Mouse (Mus musculus) lung, postnatal 14 days (tissue): ENCODE results near the gene Slc17a7.
A peak's percentile ranks its signal among the peaks of the same experiment; 100 is the strongest.
"Not testable (repeated sequence)": the region's sequence is repeated elsewhere in the genome, so short reads cannot be mapped to it uniquely, and the experiment has no call there.

Source experiments
- DNase-seq: peaks from one replicate; pipeline ENCODE4 v3.0.0; 2021

Gene Slc17a7

DNA sequence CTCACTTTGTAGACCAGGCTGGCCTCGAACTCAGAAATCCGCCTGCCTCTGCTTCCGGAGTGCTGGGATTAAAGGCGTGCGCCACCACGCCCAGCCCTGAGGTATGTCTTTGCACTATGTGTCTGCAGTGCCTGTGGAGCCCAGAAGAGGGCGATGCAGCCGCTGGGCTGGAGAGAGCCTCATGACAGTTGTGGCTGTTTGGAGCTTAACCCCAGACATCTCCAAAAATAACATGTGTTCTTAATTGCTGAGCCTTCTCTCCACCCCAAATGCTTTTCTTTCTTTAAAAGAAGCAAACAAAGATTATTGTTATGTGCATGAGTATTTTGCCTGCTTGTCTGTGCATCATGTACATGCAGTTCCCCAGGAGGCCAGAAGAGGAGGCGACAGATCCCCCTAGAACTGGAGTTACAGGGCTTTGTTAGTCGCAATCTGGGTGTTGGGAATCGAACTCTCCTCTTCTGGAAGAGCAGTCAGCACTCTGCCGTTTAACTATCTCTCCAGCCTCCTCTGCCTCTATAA is 8.7 kb upstream of the Slc17a7 start:
- DNase-seq, result peak; percentile 58

GRCm38 (mm10) chr7:45155590-45155989 is 8.2 kb upstream of the Slc17a7 start:
- no peak for DNase-seq

- DNase-seq, result no peak
These were observed 7.5 kb upstream of the Slc17a7 start for GRCm38 (mm10) chr7:45156206-45156605.

GRCm38 (mm10) chr7:45157459-45157858 is 6.3 kb upstream of the Slc17a7 start:
- no peak for DNase-seq

DNA sequence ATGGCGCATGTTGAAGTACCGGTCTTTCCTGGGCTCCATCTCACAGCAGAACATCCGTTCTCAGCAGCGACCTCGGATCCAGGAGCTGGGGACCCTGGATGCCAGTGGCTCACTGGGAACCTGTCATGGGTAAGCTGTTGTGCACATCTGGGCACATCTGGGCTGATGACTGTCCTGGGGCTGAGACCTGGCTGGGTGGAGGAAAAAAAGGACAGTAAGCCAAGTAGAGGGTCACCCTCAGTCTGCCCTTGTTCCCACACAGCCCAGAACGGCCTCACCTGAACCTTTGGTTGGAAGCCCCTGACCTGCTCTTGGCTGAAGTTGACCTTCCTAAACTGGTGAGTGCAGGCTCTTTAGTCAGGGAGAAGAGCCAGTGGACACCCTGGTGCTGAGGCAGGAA is 4.8 kb upstream of the Slc17a7 start:
- DNase-seq, result no peak

DNA sequence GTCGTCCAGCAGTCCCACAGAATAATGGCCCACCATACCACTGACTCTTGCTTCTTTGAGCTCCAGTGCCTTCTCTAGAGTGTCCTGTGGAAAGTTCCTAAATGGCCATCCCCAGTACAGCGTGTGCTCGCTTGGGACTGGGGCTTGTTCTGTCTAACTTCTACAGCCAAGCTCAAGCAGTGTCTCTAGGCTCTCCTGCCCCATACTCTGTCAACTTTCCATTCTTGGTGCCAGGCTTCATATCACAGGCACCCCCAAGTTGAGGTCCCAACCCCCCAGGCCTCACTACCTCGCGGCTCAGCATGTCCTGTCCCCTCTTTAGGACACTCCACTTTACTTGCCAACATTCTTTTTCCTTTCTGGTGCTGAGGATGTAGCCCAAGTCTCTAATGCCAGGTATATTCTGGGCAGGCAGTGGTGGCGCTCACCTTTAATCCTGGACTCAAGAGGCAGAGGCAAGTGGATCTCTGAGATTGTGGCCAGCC is 3.4 kb upstream of the Slc17a7 start:
- DNase-seq, result no peak

- DNase-seq, result no peak
These were observed 2.9 kb upstream of the Slc17a7 start for GRCm38 (mm10) chr7:45160866-45161265.

DNA sequence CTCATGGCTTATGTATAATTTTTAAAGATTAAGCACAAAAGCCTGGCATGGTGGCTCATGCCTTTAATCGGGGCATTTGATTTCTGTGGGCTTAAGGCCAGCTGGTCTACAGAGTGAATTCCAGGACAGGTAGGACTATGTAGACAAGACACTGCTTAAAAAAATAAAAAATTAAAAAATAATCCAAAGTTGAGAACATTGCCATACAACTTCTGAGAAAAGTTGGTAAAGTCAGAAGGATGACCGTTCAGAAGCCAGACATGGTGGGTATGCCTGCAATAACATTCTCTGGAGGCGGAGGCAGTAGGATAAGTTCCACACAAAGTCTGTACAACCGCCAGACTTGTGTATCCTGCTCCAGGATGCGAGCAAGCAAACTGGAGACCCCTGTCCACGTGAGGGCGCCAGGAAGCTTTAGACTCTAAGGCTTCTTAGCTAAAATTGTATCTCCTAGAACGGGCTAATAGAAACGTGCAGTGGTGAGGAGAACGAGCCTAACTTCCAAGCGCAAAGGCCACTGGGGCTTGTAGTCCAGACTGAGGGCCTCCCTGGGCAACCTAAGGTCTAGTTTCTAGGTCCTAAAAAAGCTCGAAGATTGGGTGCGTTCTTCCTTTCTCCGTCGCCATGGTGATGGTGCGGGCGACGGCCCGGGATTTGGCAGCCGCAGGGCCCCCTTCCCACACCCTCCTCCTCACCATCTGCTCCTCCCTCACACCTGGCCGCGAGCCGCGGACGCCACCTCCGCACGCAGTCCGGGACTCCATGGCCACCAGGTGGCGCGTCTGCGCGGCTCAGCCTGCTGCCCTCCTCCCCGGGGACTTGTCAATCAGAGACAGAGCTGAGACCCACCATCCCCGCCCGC is 1.9 kb upstream of the Slc17a7 start:
- peak; percentile 91 for DNase-seq

DNA sequence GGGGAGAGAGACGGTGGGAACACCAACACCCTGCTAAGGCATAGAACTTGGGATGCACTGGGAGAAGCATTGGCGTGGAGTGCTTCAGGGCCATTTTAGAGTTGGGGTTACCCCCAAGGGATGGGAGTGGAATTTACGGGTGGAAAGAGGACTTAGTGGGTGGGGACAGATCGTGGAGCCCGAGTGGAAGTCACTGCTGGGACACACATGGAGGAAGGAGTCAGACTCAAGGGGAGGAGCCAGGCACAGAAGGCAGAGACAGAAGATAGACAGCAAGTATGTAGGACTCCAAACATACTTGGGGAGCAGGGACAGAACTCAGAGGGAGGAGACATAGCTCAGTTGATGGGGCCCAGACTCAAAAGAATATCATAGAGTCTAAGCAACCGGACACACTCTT is 1.2 kb upstream of the Slc17a7 start:
- DNase-seq, result no peak

DNA sequence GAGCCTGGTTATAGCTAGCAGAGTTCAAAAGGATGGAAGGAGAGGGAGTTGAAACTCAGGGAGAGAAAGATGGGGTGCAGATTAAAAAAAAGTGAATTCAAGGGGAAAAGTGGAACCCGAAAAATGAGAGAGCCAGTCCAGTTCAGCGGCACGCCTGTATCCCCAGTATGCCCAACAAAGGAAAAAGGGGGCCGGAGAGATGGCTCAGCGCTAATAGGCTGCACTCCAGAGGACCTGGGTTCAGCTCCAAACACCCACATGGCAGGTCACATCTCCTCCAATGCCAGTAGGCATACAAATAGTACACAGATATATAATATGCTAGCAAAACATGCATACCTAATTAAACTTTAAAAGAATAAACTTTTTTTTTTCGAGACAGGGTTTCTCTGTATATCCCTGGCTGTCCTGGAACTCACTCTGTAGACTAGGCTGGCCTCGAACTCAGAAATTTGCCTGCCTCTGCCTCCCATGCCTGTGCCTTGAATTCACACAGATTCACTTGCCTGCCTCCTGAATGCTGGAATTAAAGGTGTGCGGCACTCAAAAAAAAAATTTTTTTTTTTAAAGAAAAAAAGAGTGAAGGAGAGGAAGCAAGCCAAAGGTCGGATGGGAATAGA is 643 bp upstream of the Slc17a7 start:
- DNase-seq, result no peak

GRCm38 (mm10) chr7:45164833-45165232 is 1.1 kb downstream of the Slc17a7 start:
- DNase-seq, result no peak

DNA sequence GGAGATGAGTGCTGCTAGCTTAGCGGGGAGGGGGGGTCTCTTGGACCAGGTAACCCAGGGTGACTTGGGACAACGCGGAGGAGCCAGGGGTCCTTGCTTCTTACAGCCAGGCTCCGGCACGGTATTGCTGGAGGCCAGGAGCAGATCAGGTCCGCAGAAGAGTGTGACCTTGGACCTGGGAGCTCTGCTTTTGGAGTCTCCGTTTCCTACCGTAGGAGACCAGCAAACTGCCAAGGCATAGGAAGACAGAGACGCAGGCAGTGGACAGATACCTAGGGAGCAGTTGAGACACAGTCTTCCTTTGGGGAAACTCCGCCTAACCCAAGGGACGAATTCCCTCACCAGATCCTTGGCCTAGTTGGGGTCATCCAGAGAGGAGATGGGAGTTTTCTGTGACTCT is 2.0 kb downstream of the Slc17a7 start:
- no peak for DNase-seq

DNA sequence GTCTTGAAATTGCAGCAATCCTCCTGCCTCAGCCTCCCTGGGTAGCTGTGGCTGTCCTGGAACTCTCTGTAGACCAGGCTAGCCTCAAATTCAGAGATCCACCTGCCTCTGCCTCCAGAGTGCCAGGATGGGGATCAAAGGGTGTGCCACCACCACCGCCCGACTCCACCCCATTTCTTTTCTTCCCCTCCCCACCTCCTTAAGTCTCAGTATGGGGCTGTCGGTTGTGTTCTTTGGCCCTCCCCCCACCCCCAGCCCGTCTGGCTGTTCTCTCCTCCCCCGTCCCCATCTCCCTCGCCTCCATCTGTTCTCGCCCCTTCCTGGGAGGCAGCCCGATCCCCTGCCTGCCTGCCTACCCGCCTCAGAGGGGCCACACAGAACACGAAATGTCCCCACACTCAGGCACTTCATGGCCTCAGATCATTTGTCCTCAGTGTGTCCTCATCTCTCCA is 3.2 kb downstream of the Slc17a7 start:
- no peak for DNase-seq

DNA sequence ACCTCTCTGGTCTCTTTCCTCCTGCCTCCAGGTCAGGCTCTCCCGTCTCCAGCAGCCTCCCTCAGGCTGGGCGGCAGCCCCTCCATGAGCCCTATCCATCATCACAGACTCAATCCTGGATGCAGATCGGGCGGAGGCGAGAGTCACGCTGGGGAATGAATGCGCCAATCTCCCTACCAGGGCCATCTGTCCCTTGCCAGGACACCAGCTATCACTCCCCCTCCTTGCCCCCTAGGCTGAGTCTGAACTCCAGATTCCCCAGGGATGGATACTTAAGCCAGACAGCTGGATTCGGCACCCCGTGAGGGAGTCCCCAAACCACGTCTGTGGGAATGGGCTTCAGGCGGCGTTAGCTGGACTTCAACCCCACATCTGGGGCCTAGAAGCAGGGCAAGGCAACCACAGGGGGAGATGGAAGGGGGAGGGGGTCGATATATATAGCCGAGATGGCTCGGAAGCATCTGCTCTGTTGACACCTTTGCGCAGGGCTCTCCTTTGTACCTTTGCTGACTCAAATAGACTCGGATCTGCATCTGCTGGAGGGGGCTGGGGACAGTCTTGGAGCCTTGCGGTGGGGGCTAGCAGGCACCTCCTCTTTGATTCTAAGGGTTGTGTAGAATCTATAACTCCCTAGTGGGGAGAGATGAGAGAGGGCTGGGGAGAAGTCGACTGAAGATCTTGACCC is 4.2 kb downstream of the Slc17a7 start:
- no peak for DNase-seq

GRCm38 (mm10) chr7:45168656-45169055 is 4.9 kb downstream of the Slc17a7 start:
- DNase-seq, result no peak

- DNase-seq, result no peak
These were observed 5.7 kb downstream of the Slc17a7 start for GRCm38 (mm10) chr7:45169495-45169894.

DNA sequence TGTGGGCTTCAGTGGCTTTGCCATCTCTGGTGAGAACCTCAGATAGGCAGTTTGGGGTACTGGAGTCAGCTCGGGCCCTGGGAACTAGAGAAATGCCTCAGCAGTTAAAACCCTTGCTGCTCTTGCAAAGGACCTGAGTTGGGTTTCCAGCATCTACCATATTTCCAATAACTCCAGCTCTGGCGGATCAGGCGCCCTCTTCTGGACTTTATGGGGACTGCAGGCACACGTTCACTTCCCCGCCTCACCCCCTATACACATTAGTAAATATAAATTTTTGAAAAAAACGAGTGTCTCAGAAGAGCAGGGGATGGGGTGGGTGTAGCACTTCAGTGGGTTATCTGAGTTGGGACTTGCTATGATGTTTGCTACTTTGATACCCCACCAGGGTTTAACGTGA is 9.2 kb downstream of the Slc17a7 start:
- DNase-seq, result peak; percentile 32

- not testable (repeated sequence) for DNase-seq
These were observed 10.0 kb downstream of the Slc17a7 start for GRCm38 (mm10) chr7:45173772-45174171.

GRCm38 (mm10) chr7:45174567-45175280 is 11.0 kb downstream of the Slc17a7 start:
- no peak for DNase-seq

DNA sequence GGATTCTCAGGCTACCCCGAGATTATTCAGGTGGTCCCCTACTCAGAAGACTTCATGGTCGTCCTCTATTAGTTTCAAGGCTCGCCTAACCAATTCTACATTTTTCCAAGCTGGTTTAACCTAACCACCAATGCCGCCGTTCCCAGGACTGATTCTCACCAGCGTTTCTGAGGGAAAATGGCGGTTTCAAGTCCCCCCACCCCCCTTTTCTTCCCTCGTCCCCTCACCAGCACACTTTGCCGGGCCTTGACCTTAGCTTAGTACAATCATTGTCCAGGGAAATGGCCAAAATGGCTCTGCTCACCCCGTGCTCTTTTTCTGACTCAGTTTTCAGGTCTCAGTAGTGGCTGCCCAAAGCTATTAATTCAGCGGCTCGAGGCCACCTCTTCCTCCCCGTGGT is 11.6 kb downstream of the Slc17a7 start:
- no peak for DNase-seq

DNA sequence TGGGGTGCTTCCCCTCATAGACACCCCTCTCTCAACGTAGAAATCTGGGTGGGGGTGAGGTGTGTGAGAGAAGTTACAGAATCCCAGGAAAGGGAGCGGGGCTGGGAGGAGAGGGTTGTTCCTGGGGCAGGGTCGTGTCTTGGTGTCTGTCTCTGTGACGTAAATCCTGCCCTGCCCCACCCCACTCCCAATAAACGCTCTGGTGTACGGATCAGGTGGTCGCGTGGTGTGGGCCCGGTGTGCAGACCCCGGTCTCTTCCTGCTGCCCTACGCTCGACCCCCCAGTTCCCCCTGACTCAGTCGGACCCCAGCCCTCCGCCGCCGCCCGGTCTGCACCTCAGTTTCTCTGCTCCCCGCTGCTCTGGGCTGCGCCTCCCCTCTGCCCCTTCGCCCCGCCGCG is 12.2 kb downstream of the Slc17a7 start:
- no peak for DNase-seq

DNA sequence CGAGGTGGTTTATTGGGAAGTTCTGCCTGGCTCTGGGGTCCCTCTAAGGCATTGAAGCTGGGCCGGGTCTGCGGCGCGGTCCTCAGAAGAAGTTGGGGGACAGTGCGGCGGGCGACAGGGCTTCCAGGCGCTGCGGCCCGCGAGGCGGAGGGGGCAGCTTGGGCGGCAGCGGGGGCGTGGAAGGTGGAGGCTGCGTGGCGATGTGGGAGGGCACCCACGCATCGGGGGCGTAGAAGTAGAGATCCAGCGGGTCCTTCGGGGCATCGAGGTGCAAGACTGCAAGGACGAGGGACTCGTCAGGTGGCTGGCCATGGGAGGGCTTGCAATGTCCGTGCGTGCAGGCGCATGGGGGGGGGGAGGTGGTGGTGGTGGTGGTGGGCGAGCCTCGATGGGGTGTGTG is 12.6 kb downstream of the Slc17a7 start:
- DNase-seq, result no peak

GRCm38 (mm10) chr7:45178550-45178949 is 14.8 kb downstream of the Slc17a7 start:
- no peak for DNase-seq
